Mouse (Mus musculus) adrenal gland, adult 18-20 months (tissue): ENCODE measurements around the gene Itpkc. TPM values are rescaled to one million over a fixed set of nuclear protein-coding genes. Genes with fewer than 3 reads are reported as not detected.

ENCODE experiments used
- DNase-seq, 2 experiments: peaks; one replicate each; pipeline ENCODE4 v3.0.0; 2021 to 2022; ENCODE audit warnings: low spot score in 2 of 2
- total RNA-seq, 2 experiments: library from RNA; stranded (reverse); gene quantifications; 1 replicate in 1 of 2; 2 replicates in 1 of 2; pipeline ENCODE4 v1.2.3; 2021

Itpkc gene
- total RNA-seq, 2 experiments from 2014 or later, result 14.5 to 17.9 TPM

GRCm38 (mm10) chr7:27238568-27238967, 10.1 kb upstream of the Itpkc start:
- no peak for DNase-seq

GRCm38 (mm10) chr7:27237527-27237926, 9.1 kb upstream of the Itpkc start:
- DNase-seq, result no peak

- no peak for DNase-seq
These were observed 7.3 kb upstream of the Itpkc start for GRCm38 (mm10) chr7:27235726-27236125.

GRCm38 (mm10) chr7:27233300-27233699, 4.8 kb upstream of the Itpkc start:
- DNase-seq, result no peak

GRCm38 (mm10) chr7:27232781-27233281, 4.4 kb upstream of the Itpkc start, which contains the start of gene Coq8b:
Coq8b (plus strand) TSS chr7:27233023.
- DNase-seq, result peak; percentile 89

GRCm38 (mm10) chr7:27231693-27232331, 3.4 kb upstream of the Itpkc start:
- DNase-seq, result peak; percentile 59 to 76

- no peak for DNase-seq
These were observed 2.3 kb upstream of the Itpkc start for GRCm38 (mm10) chr7:27230781-27231180.

GRCm38 (mm10) chr7:27228865-27229264, 404 bp upstream of the Itpkc start:
- no peak for DNase-seq

- DNase-seq, result peak in 1 of 2 experiments; percentile 38
These were observed 785 bp downstream of the Itpkc start for GRCm38 (mm10) chr7:27227676-27228075.

GRCm38 (mm10) chr7:27227276-27227675, 1.2 kb downstream of the Itpkc start:
- DNase-seq, result no peak

- peak; percentile 36 to 49 for DNase-seq
These were observed 3.4 kb downstream of the Itpkc start for GRCm38 (mm10) chr7:27224877-27225575.

GRCm38 (mm10) chr7:27222538-27222937, 5.9 kb downstream of the Itpkc start:
- no peak for DNase-seq

- no peak for DNase-seq
These were observed 6.5 kb downstream of the Itpkc start for GRCm38 (mm10) chr7:27221939-27222338.

- no peak for DNase-seq
These were observed 8.5 kb downstream of the Itpkc start for GRCm38 (mm10) chr7:27219937-27220336.

GRCm38 (mm10) chr7:27218586-27218985, 9.9 kb downstream of the Itpkc start:
- no peak for DNase-seq

GRCm38 (mm10) chr7:27212626-27213025, 15.8 kb downstream of the Itpkc start:
- DNase-seq, result no peak

GRCm38 (mm10) chr7:27203730-27204449, 24.6 kb downstream of the Itpkc start:
- DNase-seq, result no peak

- no peak for DNase-seq
These were observed 29.7 kb downstream of the Itpkc start for GRCm38 (mm10) chr7:27198779-27199178.

GRCm38 (mm10) chr7:27198355-27198754, 30.1 kb downstream of the Itpkc start:
- no peak for DNase-seq

GRCm38 (mm10) chr7:27197634-27198033, 30.8 kb downstream of the Itpkc start:
- peak in 1 of 2 experiments; percentile 42 for DNase-seq

- no peak for DNase-seq
These were observed 31.3 kb downstream of the Itpkc start for GRCm38 (mm10) chr7:27197136-27197535.
